Mouse (Mus musculus) olfactory bulb, adult 2 months (tissue): Measurements from ENCODE around the gene Sh3tc1.

Experiments used
- CTCF ChIP-seq: fragments of 200-500 bp; IDR thresholded peaks from 2 replicates; pipeline ENCODE4 v1.5.1; 2012; ENCODE audit warnings: low read depth, mild to moderate bottlenecking, low read length, moderate library complexity; ENCODE audit not compliant: insufficient read depth
- POLR2A ChIP-seq: fragments of 200-500 bp; IDR thresholded peaks from 2 replicates; pipeline ENCODE4 v1.6.1; 2012; ENCODE audit warnings: mild to moderate bottlenecking, low read depth, low read length, moderate library complexity; ENCODE audit not compliant: insufficient read depth

GRCm38 (mm10) chr5:35739005-35739404, 782 bp downstream of the Sh3tc1 start:
- TF ChIP-seq POLR2A (no peak), CTCF (no peak)
